Mouse (Mus musculus) thymus, adult 2 months (tissue): ENCODE measurements around the gene Dscam.

ENCODE experiments used
- CTCF ChIP-seq: fragments of 200-500 bp; IDR thresholded peaks from 2 replicates; pipeline ENCODE4 v1.5.1; 2012; ENCODE audit warnings: mild to moderate bottlenecking, control low read depth, low read length, moderate library complexity, borderline replicate concordance; ENCODE audit not compliant: control insufficient read depth, poor library complexity, insufficient read depth; ENCODE audit errors: extremely low read depth
- POLR2A ChIP-seq: fragments of 200-500 bp; IDR thresholded peaks from 2 replicates; pipeline ENCODE4 v1.6.1; 2012; ENCODE audit warnings: mild to moderate bottlenecking, low read length, control low read depth, moderate library complexity; ENCODE audit not compliant: control insufficient read depth, poor library complexity, insufficient read depth; ENCODE audit errors: extremely low read depth

DNA sequence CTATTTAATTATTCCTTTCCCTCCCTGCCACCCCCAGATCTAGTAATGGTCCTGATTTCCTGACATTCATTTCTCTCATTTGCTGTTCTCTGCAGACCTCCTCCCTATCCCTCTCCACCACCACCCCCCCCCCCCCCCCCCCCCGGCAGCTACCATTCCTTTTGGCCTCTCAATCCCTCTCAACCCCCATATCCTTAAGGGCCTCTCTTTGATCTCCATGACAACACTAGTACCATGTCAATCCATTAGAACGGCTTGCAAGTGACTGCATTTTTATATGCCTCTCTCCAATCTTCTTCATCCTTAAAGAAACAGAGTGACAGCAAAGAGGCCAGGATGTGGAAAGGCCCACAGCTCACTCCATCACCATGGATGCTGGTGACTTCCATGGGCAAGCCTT lies 480.5 kb downstream of the Dscam start:
- TF ChIP-seq CTCF, result no peak
- no peak for TF ChIP-seq POLR2A
